Mouse (Mus musculus): ENCODE measurements around the gene Lysmd2. TPM values are rescaled to one million over a fixed set of nuclear protein-coding genes. Genes with fewer than 3 reads are reported as not detected.
A peak's percentile ranks its signal among the peaks of the same experiment; 100 is the strongest.
"Not testable (repeated sequence)": the region's sequence is repeated elsewhere in the genome, so short reads cannot be mapped to it uniquely, and the experiment has no call there.

The Lysmd2 gene
- polyA plus RNA-seq, 1 experiment from 2014 or later = 41.3 TPM

DNA sequence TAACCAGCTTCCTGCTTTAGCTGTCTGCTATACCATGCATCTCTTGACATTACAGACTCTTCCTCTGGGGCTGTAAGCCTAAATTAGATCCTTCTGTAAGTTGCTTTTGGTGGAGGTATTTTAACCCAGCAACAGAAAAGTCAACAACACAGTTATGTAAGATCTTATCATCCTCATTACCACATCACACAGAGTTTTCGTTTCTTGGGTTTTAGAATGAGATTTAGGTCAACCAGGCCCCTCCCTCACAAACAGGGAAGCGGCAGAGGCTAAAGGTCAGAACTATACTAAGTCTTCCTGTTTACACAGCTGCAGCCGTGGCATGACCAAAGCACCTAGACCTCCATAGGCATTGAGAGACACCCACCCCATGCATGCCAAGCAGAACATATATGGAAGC, 19.9 kb downstream of the Lysmd2 start:
- H3K27ac ChIP-seq = no peak overlapping the region
- ATAC-seq (ENCODE audit: low FRiP score) (no peak), DNase-seq (ENCODE audit: low spot score) (no peak)
- H3K4me1 ChIP-seq (replicated peaks; ENCODE audit: control insufficient read depth, insufficient read depth, low read length) = no peaks in the 10 kb centered on the region
- no peaks in the 10 kb centered on the region for H3K27me3 ChIP-seq (ENCODE audit: control insufficient read depth, insufficient read depth, low read length)
- no peak overlapping the region for H3K4me2 ChIP-seq (replicated peaks)
- peaks cover 90% of the 10 kb centered on the region for H3K36me3 ChIP-seq (replicated peaks; ENCODE audit: control insufficient read depth, insufficient read depth)
- H3K9ac ChIP-seq = no peak overlapping the region
- H3K4me3 ChIP-seq (replicated peaks; ENCODE audit: low read length) = no peak overlapping the region
- peaks cover 3% of the 10 kb centered on the region; the same call in 1 of the 2 replicates for H3K9me3 ChIP-seq (ENCODE audit: control insufficient read depth, low read length)
- 75% methylated on average over 3 of the region's 3 CpGs for WGBS

DNA sequence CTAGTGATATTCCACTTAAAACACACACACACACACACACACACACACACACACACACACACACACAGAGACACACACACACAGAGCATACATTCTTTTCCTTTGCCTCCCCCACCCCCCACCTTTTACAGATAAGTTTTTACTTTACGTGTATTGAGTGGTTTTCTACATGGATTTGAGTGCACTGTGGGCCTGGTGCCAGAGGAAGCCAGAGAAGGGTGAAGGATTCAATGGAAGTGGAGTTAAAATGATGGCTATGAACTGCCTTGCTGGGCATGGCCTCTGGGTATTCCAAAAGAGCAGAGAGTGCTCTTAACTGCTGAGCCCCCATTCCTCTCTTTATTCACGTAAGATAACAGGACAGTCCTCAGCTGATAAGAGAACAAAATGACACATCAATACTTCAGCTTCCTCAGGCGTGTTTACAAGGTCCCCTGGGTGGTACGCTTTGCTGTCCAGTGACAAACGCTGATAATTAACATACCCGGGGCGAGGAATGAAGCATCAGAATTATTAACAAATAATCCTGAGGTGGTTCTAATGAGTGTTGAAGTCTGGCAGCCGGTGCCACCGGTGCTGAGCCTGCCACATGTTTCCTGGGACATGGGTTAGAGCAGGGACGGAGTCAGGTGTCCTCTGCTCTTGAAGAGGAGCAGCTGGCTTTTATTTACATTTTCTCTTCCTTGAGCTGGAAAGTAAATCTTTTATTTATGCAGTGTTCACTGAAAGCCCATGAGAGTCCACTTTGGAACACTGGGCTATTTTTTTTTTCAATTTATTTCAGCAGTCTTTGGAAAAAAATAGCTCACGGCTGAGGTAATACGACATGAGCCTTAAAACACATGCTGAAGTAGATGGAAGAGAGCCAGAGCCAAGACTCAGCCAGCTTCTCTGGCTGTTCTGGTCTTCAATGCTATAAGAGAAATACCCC, 28.7 kb downstream of the Lysmd2 start:
- Histone ChIP-seq H3K27ac (peak overlapping the region; percentile 33; the same call in 1 of the 2 replicates), H3K9me3 (ENCODE audit: control insufficient read depth, low read length) (no peaks in the 10 kb centered on the region), H3K36me3 (replicated peaks; ENCODE audit: control insufficient read depth, insufficient read depth) (peaks cover 62% of the 10 kb centered on the region), H3K27me3 (ENCODE audit: control insufficient read depth, insufficient read depth, low read length) (no peaks in the 10 kb centered on the region), H3K4me3 (replicated peaks; ENCODE audit: low read length) (no peak overlapping the region), H3K4me1 (replicated peaks; ENCODE audit: control insufficient read depth, insufficient read depth, low read length) (no peaks in the 10 kb centered on the region), H3K9ac (no peak overlapping the region), H3K4me2 (replicated peaks) (no peak overlapping the region)
- WGBS = 35% methylated on average over 12 of the region's 12 CpGs
- no peak for DNase-seq (ENCODE audit: low spot score)
- no peak; the same call in 1 of the 2 replicates for ATAC-seq (ENCODE audit: low FRiP score)

DNA sequence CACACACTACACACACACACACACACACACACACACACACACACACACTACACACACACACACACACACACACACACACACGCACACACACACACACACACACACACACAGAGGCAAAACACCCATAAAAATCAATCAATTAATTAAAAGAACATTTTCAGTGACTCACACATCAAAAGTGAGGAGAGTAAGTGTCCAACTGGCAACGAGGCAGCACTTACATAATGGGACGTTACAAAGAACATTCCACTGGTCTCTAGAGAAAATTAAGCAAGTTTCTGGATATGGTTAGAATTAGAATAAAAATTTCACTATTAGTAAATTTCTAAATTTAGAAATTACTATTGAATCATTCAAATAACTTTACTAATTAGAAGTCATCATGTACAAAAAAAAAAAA, 30.9 kb downstream of the Lysmd2 start:
- H3K4me1 ChIP-seq (replicated peaks; ENCODE audit: control insufficient read depth, insufficient read depth, low read length); H3K4me2 ChIP-seq (replicated peaks); ATAC-seq (ENCODE audit: low FRiP score); H3K9me3 ChIP-seq (ENCODE audit: control insufficient read depth, low read length); DNase-seq (ENCODE audit: low spot score); H3K27ac ChIP-seq; H3K4me3 ChIP-seq (replicated peaks; ENCODE audit: low read length); H3K9ac ChIP-seq; H3K27me3 ChIP-seq (ENCODE audit: control insufficient read depth, insufficient read depth, low read length): not testable (repeated sequence)
- H3K36me3 ChIP-seq (replicated peaks; ENCODE audit: control insufficient read depth, insufficient read depth) = peaks cover 61% of the 10 kb centered on the region
- 70% methylated on average over 3 of the region's 3 CpGs for WGBS

DNA sequence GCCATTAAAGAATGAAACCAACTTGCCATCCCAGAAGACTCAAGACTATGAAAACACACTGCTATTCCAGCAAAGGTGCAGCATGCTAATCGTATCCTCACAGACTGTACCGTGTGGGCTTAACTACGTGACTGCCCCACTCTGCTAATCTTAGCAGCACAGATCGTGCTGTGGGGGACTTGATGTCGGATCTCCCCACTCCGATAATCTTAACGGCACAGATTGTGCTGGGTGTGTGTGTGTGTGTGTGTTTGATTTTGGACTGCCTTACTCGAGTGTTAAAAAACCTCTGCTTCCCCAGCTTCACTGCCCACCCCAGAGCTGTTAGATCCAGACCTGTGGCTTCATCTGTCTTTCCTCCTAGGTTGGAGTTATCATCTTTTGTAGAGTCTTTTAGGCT, 35.4 kb downstream of the Lysmd2 start:
- Histone ChIP-seq H3K36me3 (replicated peaks; ENCODE audit: control insufficient read depth, insufficient read depth) (peaks cover 75% of the 10 kb centered on the region), H3K4me3 (replicated peaks; ENCODE audit: low read length) (no peak overlapping the region), H3K9ac (no peak overlapping the region), H3K9me3 (ENCODE audit: control insufficient read depth, low read length) (no peaks in the 10 kb centered on the region), H3K4me1 (replicated peaks; ENCODE audit: control insufficient read depth, insufficient read depth, low read length) (no peaks in the 10 kb centered on the region), H3K27ac (no peak overlapping the region), H3K4me2 (replicated peaks) (no peak overlapping the region), H3K27me3 (ENCODE audit: control insufficient read depth, insufficient read depth, low read length) (no peaks in the 10 kb centered on the region)
- no peak for DNase-seq (ENCODE audit: low spot score)
- WGBS = 97% methylated on average over 8 of the region's 8 CpGs
- ATAC-seq (ENCODE audit: low FRiP score) = no peak

DNA sequence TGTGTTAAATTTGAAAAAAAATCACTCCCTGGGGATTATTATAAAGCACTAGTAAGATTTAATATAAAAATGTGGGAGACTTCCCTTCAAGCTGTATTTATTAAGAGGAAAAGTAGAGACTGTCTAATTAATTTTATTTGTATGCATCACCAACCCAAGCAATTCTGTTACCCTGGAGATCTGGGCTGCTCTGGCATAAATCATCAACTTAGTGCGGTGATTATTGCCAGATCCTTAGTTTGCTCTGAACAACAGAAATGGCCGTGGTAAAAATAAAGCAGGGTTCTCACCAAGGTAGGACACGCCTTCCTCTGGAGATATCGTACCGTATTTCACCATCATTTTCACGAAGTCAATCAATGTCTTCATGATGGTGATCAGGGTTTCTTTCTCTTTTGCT, 39.8 kb downstream of the Lysmd2 start:
- Histone ChIP-seq H3K4me2 (replicated peaks) (no peak overlapping the region), H3K4me1 (replicated peaks; ENCODE audit: control insufficient read depth, insufficient read depth, low read length) (no peaks in the 10 kb centered on the region), H3K27me3 (ENCODE audit: control insufficient read depth, insufficient read depth, low read length) (no peaks in the 10 kb centered on the region), H3K4me3 (replicated peaks; ENCODE audit: low read length) (no peak overlapping the region), H3K9me3 (ENCODE audit: control insufficient read depth, low read length) (no peaks in the 10 kb centered on the region), H3K27ac (no peak overlapping the region), H3K9ac (no peak overlapping the region), H3K36me3 (replicated peaks; ENCODE audit: control insufficient read depth, insufficient read depth) (peaks cover 93% of the 10 kb centered on the region)
- DNase-seq (ENCODE audit: low spot score) = no peak
- no peak; the same call in 1 of the 2 replicates for ATAC-seq (ENCODE audit: low FRiP score)
- WGBS = 79% methylated on average over 6 of the region's 6 CpGs

DNA sequence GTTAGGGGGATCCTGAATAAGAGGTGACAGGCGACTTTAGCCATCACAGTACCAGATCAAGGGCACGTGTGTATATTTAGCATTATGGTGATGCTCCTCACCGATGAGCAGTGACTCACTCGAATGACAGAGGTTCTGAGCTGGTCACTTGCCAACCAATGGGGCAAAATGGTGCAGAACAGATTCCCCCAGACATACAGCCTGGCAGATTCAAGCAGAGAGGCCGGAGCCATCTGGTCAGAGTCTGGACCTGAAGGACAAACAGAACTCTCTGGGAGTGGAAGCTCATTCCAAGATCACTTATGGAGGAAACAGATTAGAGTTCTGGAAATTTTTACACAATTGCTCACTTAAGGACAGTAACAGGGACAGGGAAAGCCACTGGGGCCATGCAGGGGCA, 41.1 kb downstream of the Lysmd2 start:
- DNase-seq (ENCODE audit: low spot score) (no peak), ATAC-seq (ENCODE audit: low FRiP score) (no peak)
- H3K4me2 ChIP-seq (replicated peaks) = no peak overlapping the region
- no peaks in the 10 kb centered on the region for H3K9me3 ChIP-seq (ENCODE audit: control insufficient read depth, low read length)
- WGBS = 76% methylated on average over 5 of the region's 5 CpGs
- H3K9ac ChIP-seq = no peak overlapping the region
- no peak overlapping the region for H3K4me3 ChIP-seq (replicated peaks; ENCODE audit: low read length)
- no peaks in the 10 kb centered on the region for H3K4me1 ChIP-seq (replicated peaks; ENCODE audit: control insufficient read depth, insufficient read depth, low read length)
- H3K27ac ChIP-seq = no peak overlapping the region
- no peaks in the 10 kb centered on the region for H3K27me3 ChIP-seq (ENCODE audit: control insufficient read depth, insufficient read depth, low read length)
- H3K36me3 ChIP-seq (replicated peaks; ENCODE audit: control insufficient read depth, insufficient read depth) = peaks cover 89% of the 10 kb centered on the region

DNA sequence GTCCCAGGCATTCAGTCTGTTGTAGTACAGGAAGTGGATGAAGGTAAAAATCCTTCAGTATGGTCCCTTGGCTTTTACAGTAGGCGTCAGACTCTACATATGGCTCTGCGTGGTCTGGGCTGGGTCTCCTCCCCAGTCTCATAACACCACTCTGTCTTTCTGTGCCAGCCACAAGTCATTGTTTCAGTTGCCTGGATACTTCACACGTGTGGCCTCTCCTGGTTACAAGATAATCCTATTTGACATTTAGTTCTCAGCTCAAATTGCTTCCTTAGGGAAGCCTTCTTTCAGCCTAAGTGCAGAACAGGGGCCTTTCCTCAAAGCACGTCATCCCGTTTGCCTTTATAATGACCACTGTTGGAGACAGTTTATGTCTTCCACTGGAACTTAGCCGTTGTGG, 47.2 kb downstream of the Lysmd2 start:
- WGBS = 68% methylated on average over 6 of the region's 6 CpGs
- H3K9ac ChIP-seq = no peak overlapping the region
- DNase-seq (ENCODE audit: low spot score) = no peak
- H3K4me3 ChIP-seq (replicated peaks; ENCODE audit: low read length) = no peak overlapping the region
- H3K36me3 ChIP-seq (replicated peaks; ENCODE audit: control insufficient read depth, insufficient read depth) = peaks cover 92% of the 10 kb centered on the region
- no peaks in the 10 kb centered on the region for H3K27me3 ChIP-seq (ENCODE audit: control insufficient read depth, insufficient read depth, low read length)
- no peak overlapping the region for H3K27ac ChIP-seq
- H3K9me3 ChIP-seq (ENCODE audit: control insufficient read depth, low read length) = no peaks in the 10 kb centered on the region
- no peak for ATAC-seq (ENCODE audit: low FRiP score)
- no peak overlapping the region for H3K4me2 ChIP-seq (replicated peaks)
- H3K4me1 ChIP-seq (replicated peaks; ENCODE audit: control insufficient read depth, insufficient read depth, low read length) = no peaks in the 10 kb centered on the region

DNA sequence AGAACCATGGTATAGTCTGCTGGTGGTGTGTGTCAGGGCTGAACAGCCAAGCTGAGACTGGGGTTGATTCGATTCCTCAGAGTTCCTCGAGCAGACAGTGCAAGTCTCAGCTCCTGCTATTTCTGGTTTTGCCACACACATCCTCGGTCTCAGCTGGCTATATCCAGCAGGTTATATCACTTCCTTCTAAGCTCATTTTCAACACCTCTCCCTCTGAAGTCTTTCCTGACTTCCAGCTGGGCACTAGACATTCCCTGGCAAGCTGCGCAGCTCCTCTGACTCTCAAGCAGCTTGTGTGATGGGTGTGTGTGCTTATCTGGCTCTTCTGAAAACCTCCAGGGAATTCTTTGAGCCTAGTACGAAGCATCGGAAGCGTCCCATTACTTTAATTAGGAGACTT, 50.7 kb downstream of the Lysmd2 start:
- no peak for DNase-seq (ENCODE audit: low spot score)
- Histone ChIP-seq H3K9me3 (ENCODE audit: control insufficient read depth, low read length) (no peaks in the 10 kb centered on the region), H3K4me1 (replicated peaks; ENCODE audit: control insufficient read depth, insufficient read depth, low read length) (no peaks in the 10 kb centered on the region), H3K9ac (no peak overlapping the region), H3K36me3 (replicated peaks; ENCODE audit: control insufficient read depth, insufficient read depth) (peaks cover 92% of the 10 kb centered on the region), H3K27me3 (ENCODE audit: control insufficient read depth, insufficient read depth, low read length) (no peaks in the 10 kb centered on the region), H3K4me2 (replicated peaks) (no peak overlapping the region), H3K27ac (no peak overlapping the region), H3K4me3 (replicated peaks; ENCODE audit: low read length) (no peak overlapping the region)
- ATAC-seq (ENCODE audit: low FRiP score) = no peak
- 79% methylated on average over 7 of the region's 7 CpGs for WGBS

DNA sequence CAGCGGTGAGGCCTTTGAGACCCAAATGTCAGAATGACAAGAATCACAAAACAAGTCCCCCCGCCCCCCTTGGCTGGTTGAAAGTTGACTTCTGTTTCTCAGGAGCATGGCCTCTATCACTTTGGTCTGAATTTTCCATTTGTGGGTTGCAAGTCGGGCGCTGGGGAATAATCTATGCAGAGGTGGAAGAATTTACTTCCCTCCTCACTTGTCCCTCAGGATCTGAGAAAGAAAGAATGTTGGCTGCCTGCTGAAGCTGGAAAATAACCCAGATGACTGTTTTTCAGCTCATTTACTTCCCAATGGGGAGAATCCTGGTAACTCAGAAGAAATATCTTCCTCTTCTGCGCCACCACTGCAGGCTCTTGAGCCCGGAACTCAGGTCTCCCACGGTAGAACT, 52.8 kb downstream of the Lysmd2 start:
- Histone ChIP-seq H3K4me3 (replicated peaks; ENCODE audit: low read length) (no peak overlapping the region), H3K27ac (no peak overlapping the region), H3K4me1 (replicated peaks; ENCODE audit: control insufficient read depth, insufficient read depth, low read length) (0 out of 2 replicates have a peak, but pooled peaks cover 11% of the 10 kb centered on the region), H3K9ac (no peak overlapping the region), H3K27me3 (ENCODE audit: control insufficient read depth, insufficient read depth, low read length) (no peaks in the 10 kb centered on the region), H3K9me3 (ENCODE audit: control insufficient read depth, low read length) (no peaks in the 10 kb centered on the region), H3K36me3 (replicated peaks; ENCODE audit: control insufficient read depth, insufficient read depth) (peaks cover 77% of the 10 kb centered on the region), H3K4me2 (replicated peaks) (no peak overlapping the region)
- ATAC-seq (ENCODE audit: low FRiP score) (no peak), DNase-seq (ENCODE audit: low spot score) (no peak)
- WGBS = 79% methylated on average over 7 of the region's 7 CpGs
